Mouse (Mus musculus): Measurements from ENCODE around the gene Fgb. TPM values are rescaled to one million over a fixed set of nuclear protein-coding genes. Genes with fewer than 3 reads are reported as not detected.

Gene Fgb
- polyA plus RNA-seq, 1 experiment from 2014 or later = not detected

DNA sequence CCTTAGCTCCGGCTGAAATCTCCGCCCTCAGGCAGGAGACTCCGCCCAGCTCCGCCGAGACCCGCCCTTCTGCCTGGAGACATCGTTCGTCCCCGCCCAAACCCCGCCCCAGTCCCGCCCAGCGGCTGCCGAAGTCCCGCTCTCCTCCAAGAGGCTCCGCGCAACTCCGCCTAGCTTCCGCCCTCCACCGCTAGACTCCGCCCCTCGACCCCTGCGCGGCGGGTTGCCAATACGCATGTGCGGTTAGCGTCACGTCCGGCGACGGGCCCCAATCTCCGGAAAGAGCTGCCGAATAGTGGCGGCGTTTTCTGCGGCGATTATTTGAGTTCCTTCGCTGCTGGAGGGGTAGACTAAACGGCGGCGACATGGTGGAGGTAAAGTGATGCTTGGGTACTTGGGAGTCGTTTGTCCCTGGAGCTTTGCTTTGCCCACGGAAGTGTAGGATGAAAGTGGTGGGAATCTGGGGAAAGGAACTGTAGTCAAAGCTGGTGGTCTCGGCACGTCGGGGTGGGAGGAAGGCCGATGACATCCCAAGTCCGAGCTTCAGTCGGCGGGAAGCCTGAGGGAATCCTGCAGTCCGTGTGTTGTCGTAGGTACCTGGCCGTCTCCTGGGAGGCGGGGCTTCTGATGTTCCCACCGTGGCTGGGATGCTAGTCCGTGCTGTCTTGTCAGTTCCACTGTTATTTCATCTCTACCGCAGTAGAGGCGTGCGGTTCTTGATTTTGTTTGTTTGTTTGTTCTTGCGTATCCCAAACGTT, 5.8 kb upstream of the Fgb start, which contains the start of gene Plrg1:
TSS of gene Plrg1 (plus strand) at position 242 of the 758 bp plus-strand sequence.
- ChIA-PET CTCF (interaction anchor here (0.8 to 3.5 kb wide), 6 partner anchors 16 to 58 kb away, joined by 3 to 41 read pairs (median 4); partner anchors contain the start of gene Fga), POLR2A (interaction anchor here (0.8 kb wide), 1 partner anchor 913 kb away, joined by 8 read pairs; no protein-coding TSS in a partner anchor)
- no peak for TF ChIP-seq CTCF (IDR thresholded peaks at IDR 0.05)
- in situ Hi-C loops (cut with MboI; ENCODE audit: low pct_unique_long_range_greater_than_20kb) = loop anchor here (25.0 kb wide), 1 partner anchor 693 kb away; the partner anchor contains the start of gene Map9
- peak; percentile 98 for ATAC-seq
- peak; percentile 98 for DNase-seq (ENCODE audit: low read depth, low spot score)
- H3K27me3 ChIP-seq = peaks cover 14% of the 10 kb centered on the region

GRCm38 (mm10) chr3:83054759-83055158, 5.1 kb upstream of the Fgb start:
- H3K27me3 ChIP-seq = peaks cover 21% of the 10 kb centered on the region
- POLR2A ChIA-PET = interaction anchor here (0.8 kb wide), 1 partner anchor 912 kb away, joined by 8 read pairs; no protein-coding TSS in a partner anchor
- DNase-seq (ENCODE audit: low read depth, low spot score) (no peak), ATAC-seq (no peak)
- in situ Hi-C loops (cut with MboI; ENCODE audit: low pct_unique_long_range_greater_than_20kb) = loop anchor here (5.0 to 25.0 kb wide), 2 partner anchors 52 to 692 kb away; partner anchors contain the start of gene Map9
- CTCF ChIA-PET = interaction anchor here (0.8 to 3.5 kb wide), 19 partner anchors 11 to 66 kb away, joined by 3 to 41 read pairs (median 5); partner anchors contain the start of genes Fga and Fgg
- TF ChIP-seq CTCF (IDR thresholded peaks at IDR 0.05) = no peak

DNA sequence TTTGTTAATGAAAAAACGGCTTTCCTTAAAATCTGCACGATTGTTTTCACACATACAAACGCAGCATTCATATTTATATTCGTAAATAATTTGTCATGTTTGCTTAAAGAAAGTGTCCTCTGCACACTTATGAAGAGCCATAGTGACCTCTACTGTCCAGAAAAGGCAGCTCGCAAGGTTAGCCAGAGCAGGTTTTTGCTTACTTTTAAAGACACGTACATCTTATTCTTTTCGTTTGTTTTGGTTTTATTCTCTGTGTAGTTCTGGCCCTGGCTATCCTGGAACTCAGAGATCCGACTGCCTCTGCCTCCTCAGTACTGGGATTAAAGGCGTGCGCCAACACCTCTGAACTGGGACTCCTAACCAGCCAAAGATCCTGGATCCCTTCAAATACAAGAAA, 4.1 kb upstream of the Fgb start:
- peaks cover 29% of the 10 kb centered on the region for H3K27me3 ChIP-seq
- peak; percentile 84 for TF ChIP-seq CTCF (IDR thresholded peaks at IDR 0.05)
- ChIA-PET POLR2A (interaction anchor here (0.6 to 1.2 kb wide), 3 partner anchors 54 to 714 kb away, joined by 3 to 4 read pairs (median 3); no protein-coding TSS in a partner anchor), CTCF (interaction anchor here (0.5 to 3.5 kb wide), 23 partner anchors 10 to 675 kb away, joined by 3 to 41 read pairs (median 5); partner anchors contain the start of genes Fga and Fgg)
- no peak for DNase-seq (ENCODE audit: low read depth, low spot score)
- ATAC-seq = no peak
- in situ Hi-C loops (cut with MboI; ENCODE audit: low pct_unique_long_range_greater_than_20kb) = loop anchor here (5.0 to 25.0 kb wide), 2 partner anchors 51 to 691 kb away; partner anchors contain the start of gene Map9

DNA sequence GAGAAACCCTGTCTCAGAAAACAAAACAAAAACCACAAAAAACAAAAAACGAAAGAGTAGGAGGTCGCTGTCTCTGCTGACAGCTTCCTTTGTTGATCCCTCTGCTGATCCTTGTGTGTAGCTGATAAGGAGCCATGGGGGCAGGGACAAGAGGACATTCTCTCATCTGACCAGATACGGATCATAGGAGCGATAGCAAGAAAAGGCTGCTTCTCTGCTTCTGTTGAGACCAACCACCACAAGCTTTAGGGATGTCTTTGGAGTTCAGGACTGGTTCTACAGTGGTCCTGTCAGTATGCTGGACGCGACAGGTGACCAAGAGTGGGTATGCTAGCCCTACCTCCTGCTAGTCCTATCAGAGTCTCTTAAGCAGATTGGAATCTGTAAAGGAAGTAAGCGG, 3.5 kb upstream of the Fgb start:
- no peak for TF ChIP-seq CTCF (IDR thresholded peaks at IDR 0.05)
- DNase-seq (ENCODE audit: low read depth, low spot score) (no peak), ATAC-seq (no peak)
- ChIA-PET CTCF (interaction anchor here (0.6 to 3.5 kb wide), 19 partner anchors 9 to 676 kb away, joined by 3 to 41 read pairs (median 6); partner anchors contain the start of genes Fga and Fgg), POLR2A (interaction anchor here (0.6 to 1.2 kb wide), 2 partner anchors 53 to 715 kb away, joined by 3 to 4 read pairs; no protein-coding TSS in a partner anchor)
- in situ Hi-C loops (cut with MboI; ENCODE audit: low pct_unique_long_range_greater_than_20kb) = loop anchor here (5.0 to 25.0 kb wide), 2 partner anchors 51 to 691 kb away; partner anchors contain the start of gene Map9
- H3K27me3 ChIP-seq = peaks cover 35% of the 10 kb centered on the region

DNA sequence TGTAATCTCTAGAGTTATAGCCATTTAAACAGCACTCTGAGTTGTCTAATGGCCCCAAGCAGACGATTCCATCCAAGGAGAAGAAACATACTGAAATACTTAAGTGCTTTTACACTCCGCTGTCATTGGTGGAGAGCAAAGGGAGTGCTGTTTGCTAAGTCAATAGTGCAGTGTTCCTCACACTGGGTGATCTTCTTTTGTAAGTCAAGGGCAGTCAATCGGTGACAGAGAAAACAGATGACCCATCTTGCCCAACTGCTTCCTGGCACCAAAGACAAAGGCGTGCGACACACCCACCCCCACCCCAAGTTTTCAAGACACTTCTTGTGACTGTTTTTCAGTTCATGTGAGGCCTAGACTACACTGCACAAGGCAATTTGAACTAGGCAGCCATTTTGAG, 2.4 kb upstream of the Fgb start:
- TF ChIP-seq CTCF (IDR thresholded peaks at IDR 0.05) = no peak
- DNase-seq (ENCODE audit: low read depth, low spot score) (no peak), ATAC-seq (no peak)
- POLR2A ChIA-PET = no interaction called here
- peaks cover 46% of the 10 kb centered on the region for H3K27me3 ChIP-seq
- CTCF ChIA-PET = interaction anchor here (1.1 to 3.5 kb wide), 5 partner anchors 51 to 58 kb away, joined by 4 to 41 read pairs (median 5); no protein-coding TSS in a partner anchor
- in situ Hi-C loops (cut with MboI; ENCODE audit: low pct_unique_long_range_greater_than_20kb) = loop anchor here (5.0 to 25.0 kb wide), 2 partner anchors 50 to 690 kb away; partner anchors contain the start of gene Map9

DNA sequence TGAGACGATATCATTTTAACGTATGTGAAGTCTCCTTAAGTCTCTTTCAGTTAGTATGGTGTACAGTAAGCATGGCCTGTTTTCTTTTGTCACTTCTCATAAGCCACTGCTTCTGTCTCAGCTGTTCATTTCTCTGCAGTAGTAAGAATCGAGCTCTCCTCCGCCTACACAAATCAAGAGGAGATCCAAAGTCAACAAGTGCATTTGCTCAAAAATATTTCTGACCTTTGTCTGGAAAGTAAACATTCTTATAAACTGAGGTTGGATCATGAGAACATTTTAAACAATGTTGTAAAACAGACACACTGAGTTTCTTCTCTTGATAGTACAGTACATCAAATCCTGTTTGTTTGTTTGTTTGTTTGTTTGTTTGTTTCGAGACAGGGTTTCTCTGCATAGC, 998 bp upstream of the Fgb start:
- ATAC-seq (no peak), DNase-seq (ENCODE audit: low read depth, low spot score) (no peak)
- H3K27me3 ChIP-seq = peaks cover 54% of the 10 kb centered on the region
- ChIA-PET CTCF (interaction anchor here (2.1 kb wide), 1 partner anchor 51 kb away, joined by 14 read pairs; no protein-coding TSS in a partner anchor), POLR2A (no interaction called here)
- TF ChIP-seq CTCF (IDR thresholded peaks at IDR 0.05) = no peak
- in situ Hi-C loops (cut with MboI; ENCODE audit: low pct_unique_long_range_greater_than_20kb) = loop anchor here (5.0 to 25.0 kb wide), 2 partner anchors 48 to 688 kb away; partner anchors contain the start of gene Map9

DNA sequence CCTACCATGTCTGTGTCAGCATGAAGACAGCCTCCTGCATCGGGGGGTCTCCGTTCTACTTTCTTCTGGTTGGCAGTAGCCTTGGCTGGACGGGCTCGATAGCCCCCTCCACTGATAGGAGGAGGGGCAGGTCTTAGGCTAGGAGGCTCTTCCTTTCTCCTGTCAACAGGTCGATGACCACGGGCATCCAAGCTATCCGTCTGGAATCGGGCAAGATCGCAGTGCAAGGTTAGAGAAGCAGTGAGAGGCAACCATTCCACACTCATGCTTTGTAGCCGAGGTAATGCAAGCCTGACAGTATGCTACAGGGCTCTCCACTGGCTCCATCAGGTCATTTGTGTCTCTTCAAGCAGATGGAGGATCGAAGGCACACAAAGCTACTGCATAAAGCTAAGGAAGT, 3.0 kb downstream of the Fgb start:
- in situ Hi-C loops (cut with MboI; ENCODE audit: low pct_unique_long_range_greater_than_20kb) = no loop called here
- DNase-seq (ENCODE audit: low read depth, low spot score) = no peak
- ATAC-seq = no peak
- ChIA-PET POLR2A (no interaction called here), CTCF (interaction anchor here (1.3 kb wide), 1 partner anchor 48 kb away, joined by 3 read pairs; no protein-coding TSS in a partner anchor)
- no peak for TF ChIP-seq CTCF (IDR thresholded peaks at IDR 0.05)
- H3K27me3 ChIP-seq = peaks cover 85% of the 10 kb centered on the region

DNA sequence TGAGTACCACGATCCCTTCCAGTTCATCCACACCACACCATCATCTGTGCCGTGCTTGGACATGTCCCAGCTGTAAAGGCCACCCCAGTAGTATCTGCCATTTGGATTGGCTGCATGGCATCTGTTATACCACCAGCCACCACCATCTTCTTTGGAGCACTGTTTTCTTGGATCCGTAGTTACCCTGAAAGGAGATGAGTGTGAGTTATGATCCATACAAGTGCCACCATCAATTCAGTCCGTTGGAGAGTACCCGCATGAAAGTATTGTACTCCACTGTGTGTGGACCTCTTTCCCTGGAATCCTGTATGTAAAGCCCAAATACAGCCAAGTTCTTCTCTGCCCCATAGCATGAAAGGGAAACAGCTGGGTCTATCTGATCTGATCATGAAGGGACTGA, 7.2 kb downstream of the Fgb start:
- TF ChIP-seq CTCF (IDR thresholded peaks at IDR 0.05) = no peak
- H3K27me3 ChIP-seq = peaks cover 71% of the 10 kb centered on the region
- DNase-seq (ENCODE audit: low read depth, low spot score) = no peak
- POLR2A ChIA-PET = no interaction called here
- in situ Hi-C loops (cut with MboI; ENCODE audit: low pct_unique_long_range_greater_than_20kb) = no loop called here
- no peak for ATAC-seq
- CTCF ChIA-PET = interaction anchor here (0.6 kb wide), 1 partner anchor 9 kb away, joined by 3 read pairs; no protein-coding TSS in a partner anchor

DNA sequence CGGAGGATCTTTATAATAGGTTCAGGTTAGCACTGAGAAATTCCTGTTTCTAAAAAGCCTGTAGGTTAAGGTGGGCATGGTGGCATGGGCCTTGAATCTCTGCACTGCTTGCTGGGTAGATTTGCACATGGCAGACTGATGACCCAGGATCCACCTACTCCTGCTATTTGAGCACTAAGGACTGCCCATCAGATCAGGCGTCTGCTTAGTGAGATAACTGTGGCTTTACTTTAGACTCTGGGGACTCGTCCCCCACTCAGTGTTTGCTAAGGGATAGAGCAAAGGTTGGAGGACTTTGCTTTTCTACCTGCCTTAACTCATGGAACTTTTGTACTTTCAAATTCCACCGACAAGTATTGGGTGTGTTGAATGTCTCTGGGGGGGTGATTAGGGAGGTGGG, 10.0 kb downstream of the Fgb start:
- in situ Hi-C loops (cut with MboI; ENCODE audit: low pct_unique_long_range_greater_than_20kb) = no loop called here
- CTCF ChIA-PET = no interaction called here
- peaks cover 57% of the 10 kb centered on the region for H3K27me3 ChIP-seq
- POLR2A ChIA-PET = no interaction called here
- no peak for TF ChIP-seq CTCF (IDR thresholded peaks at IDR 0.05)
- ATAC-seq (no peak), DNase-seq (ENCODE audit: low read depth, low spot score) (no peak)

GRCm38 (mm10) chr3:83038865-83039264, 10.8 kb downstream of the Fgb start:
- DNase-seq (ENCODE audit: low read depth, low spot score) (no peak), ATAC-seq (no peak)
- peaks cover 57% of the 10 kb centered on the region for H3K27me3 ChIP-seq
- no peak for TF ChIP-seq CTCF (IDR thresholded peaks at IDR 0.05)
- in situ Hi-C loops (cut with MboI; ENCODE audit: low pct_unique_long_range_greater_than_20kb) = no loop called here
- ChIA-PET CTCF (interaction anchor here (0.9 to 1.1 kb wide), 3 partner anchors 15 to 39 kb away, joined by 3 to 7 read pairs (median 3); no protein-coding TSS in a partner anchor), POLR2A (no interaction called here)

All from Patski (cell line).